Mouse (Mus musculus) MEL (cell line): Measurements from ENCODE around the gene Cntnap1. TPM values are rescaled to one million over a fixed set of nuclear protein-coding genes. Genes with fewer than 3 reads are reported as not detected.
A peak's percentile ranks its signal among the peaks of the same experiment; 100 is the strongest.

ENCODE experiments used
- DNase-seq: peaks from one replicate; pipeline ENCODE4 v3.0.0; 2011; ENCODE audit warnings: low read depth, low spot score
- H3K27ac ChIP-seq: 2 replicates; pipeline ENCODE4 v1.5.1; 2012; ENCODE audit warnings: low read depth, mild to moderate bottlenecking, control low read depth, low read length, moderate library complexity; ENCODE audit not compliant: control insufficient read depth
- H3K27me3 ChIP-seq, 2 experiments: fragments of 150-350 bp in 1 of 2; sonication (generic) in 1 of 2; 2 replicates each; pipeline ENCODE4 v1.6.1; 2012; ENCODE audit warnings: low read length in 2 of 2, mild to moderate bottlenecking in 2 of 2, improper control_type of control experiment in 1 of 2, moderate library complexity in 1 of 2; ENCODE audit not compliant: insufficient read depth in 2 of 2, control insufficient read depth in 1 of 2
- H3K36me3 ChIP-seq, 2 experiments: 2 replicates each; pipeline ENCODE4 v1.6.1; 2012 to 2014; ENCODE audit warnings: low read length in 2 of 2, improper control_type of control experiment in 1 of 2, inconsistent platforms in 1 of 2, mild to moderate bottlenecking in 1 of 2; ENCODE audit not compliant: insufficient read depth in 2 of 2, control insufficient read depth in 1 of 2
- H3K4me1 ChIP-seq, 2 experiments: fragments of 150-350 bp in 1 of 2; sonication (generic) in 1 of 2; 2 replicates each; pipeline ENCODE4 v1.6.1; 2012; ENCODE audit warnings: low read length in 2 of 2, improper control_type of control experiment in 1 of 2, mild to moderate bottlenecking in 1 of 2; ENCODE audit not compliant: insufficient read depth in 2 of 2, control insufficient read depth in 1 of 2
- H3K4me3 ChIP-seq, 2 experiments: fragments of 150-350 bp in 1 of 2; sonication (generic) in 1 of 2; 2 replicates each; pipeline ENCODE4 v1.5.1; 2012; ENCODE audit warnings: low read depth in 2 of 2, low read length in 2 of 2, mild to moderate bottlenecking in 2 of 2, moderate library complexity in 2 of 2, control low read depth in 1 of 2, improper control_type of control experiment in 1 of 2; ENCODE audit not compliant: control insufficient read depth in 1 of 2, insufficient read depth in 1 of 2
- H3K79me2 ChIP-seq: 2 replicates; pipeline ENCODE4 v1.6.1; 2012; ENCODE audit warnings: mild to moderate bottlenecking, low read length, moderate library complexity; ENCODE audit not compliant: control insufficient read depth, poor library complexity, insufficient read depth
- H3K9ac ChIP-seq: 2 replicates; pipeline ENCODE4 v1.6.1; 2012; ENCODE audit warnings: low read depth, mild to moderate bottlenecking, control low read depth, low read length, moderate library complexity; ENCODE audit not compliant: control insufficient read depth, poor library complexity, severe bottlenecking
- H3K9me3 ChIP-seq: fragments of 150-350 bp; sonication (generic); replicated peaks from 2 replicates; pipeline ENCODE4 v1.6.1; 2012; ENCODE audit warnings: mild to moderate bottlenecking, low read length, improper control_type of control experiment, moderate library complexity; ENCODE audit not compliant: insufficient read depth
- BHLHE40 ChIP-seq: IDR thresholded peaks from 2 replicates; pipeline ENCODE4 v1.6.1; 2012; ENCODE audit warnings: low read depth, mild to moderate bottlenecking, inconsistent platforms, low read length, improper control_type of control experiment, borderline replicate concordance
- CHD1 ChIP-seq: IDR thresholded peaks from 2 replicates; pipeline ENCODE4 v1.6.1; 2012; ENCODE audit warnings: low read depth, mild to moderate bottlenecking, inconsistent platforms, low read length, improper control_type of control experiment
- EP300 ChIP-seq, 2 experiments: IDR thresholded peaks; 2 replicates each; pipeline ENCODE4 v1.6.1; 2011; ENCODE audit warnings: improper control_type of control experiment in 2 of 2, low read length in 2 of 2, low read depth in 1 of 2, mild to moderate bottlenecking in 1 of 2
- ETS1 ChIP-seq: IDR thresholded peaks from 2 replicates; pipeline ENCODE4 v1.6.1; 2012; ENCODE audit warnings: low read depth, mild to moderate bottlenecking, inconsistent platforms, low read length, improper control_type of control experiment, moderate library complexity
- GATA1 ChIP-seq: IDR thresholded peaks from 2 replicates; pipeline ENCODE4 v1.6.1; 2011; ENCODE audit warnings: low read depth, low read length, improper control_type of control experiment
- MAFK ChIP-seq: IDR thresholded peaks from 2 replicates; pipeline ENCODE4 v1.6.1; 2011; ENCODE audit warnings: low read depth, mild to moderate bottlenecking, low read length, improper control_type of control experiment, borderline replicate concordance
- MAX ChIP-seq: IDR thresholded peaks from 2 replicates; pipeline ENCODE4 v1.6.1; 2011; ENCODE audit warnings: low read length, improper control_type of control experiment
- MAZ ChIP-seq: IDR thresholded peaks from 2 replicates; pipeline ENCODE4 v1.6.1; 2012; ENCODE audit warnings: low read depth, mild to moderate bottlenecking, inconsistent platforms, low read length, improper control_type of control experiment
- MEF2A ChIP-seq: IDR thresholded peaks from 2 replicates; pipeline ENCODE4 v1.6.1; 2014; ENCODE audit warnings: low read depth, mild to moderate bottlenecking, inconsistent platforms, low read length, improper control_type of control experiment; ENCODE audit not compliant: poor library complexity, insufficient replicate concordance, severe bottlenecking; ENCODE audit errors: extremely low read depth
- MXI1 ChIP-seq: IDR thresholded peaks from 2 replicates; pipeline ENCODE4 v1.6.1; 2011; ENCODE audit warnings: mild to moderate bottlenecking, low read depth, low read length, improper control_type of control experiment
- MYC ChIP-seq: IDR thresholded peaks from 2 replicates; pipeline ENCODE4 v1.6.1; 2011; ENCODE audit warnings: low read depth, mild to moderate bottlenecking, low read length, improper control_type of control experiment, moderate library complexity
- NRF1 ChIP-seq: IDR thresholded peaks from 2 replicates; pipeline ENCODE4 v1.6.1; 2014; ENCODE audit warnings: low read depth, mild to moderate bottlenecking, inconsistent platforms, low read length, improper control_type of control experiment, moderate library complexity; ENCODE audit not compliant: poor library complexity, insufficient read depth, severe bottlenecking
- POLR2AphosphoS2 ChIP-seq: IDR thresholded peaks from 2 replicates; pipeline ENCODE4 v1.6.1; 2011; ENCODE audit warnings: low read length, improper control_type of control experiment
- RCOR1 ChIP-seq: IDR thresholded peaks from 2 replicates; pipeline ENCODE4 v1.6.1; 2012; ENCODE audit warnings: low read depth, mild to moderate bottlenecking, inconsistent platforms, low read length, improper control_type of control experiment
- SIN3A ChIP-seq: IDR thresholded peaks from 2 replicates; pipeline ENCODE4 v1.6.1; 2012; ENCODE audit warnings: low read length, improper control_type of control experiment, inconsistent platforms
- SMC3 ChIP-seq: IDR thresholded peaks from 2 replicates; pipeline ENCODE4 v1.6.1; 2011; ENCODE audit warnings: low read depth, low read length, improper control_type of control experiment
- TAL1 ChIP-seq: IDR thresholded peaks from 2 replicates; pipeline ENCODE4 v1.6.1; 2012; ENCODE audit warnings: mild to moderate bottlenecking, inconsistent platforms, low read length, moderate library complexity, mixed read lengths
- TCF12 ChIP-seq: IDR thresholded peaks from 2 replicates; pipeline ENCODE4 v1.6.1; 2014; ENCODE audit warnings: low read depth, mild to moderate bottlenecking, inconsistent platforms, low read length, improper control_type of control experiment, moderate library complexity
- ZKSCAN1 ChIP-seq: IDR thresholded peaks from 2 replicates; pipeline ENCODE4 v1.6.1; 2012; ENCODE audit warnings: low read depth, mild to moderate bottlenecking, inconsistent platforms, low read length, improper control_type of control experiment, moderate library complexity
- ZMIZ1 ChIP-seq: IDR thresholded peaks from 2 replicates; pipeline ENCODE4 v1.6.1; 2012; ENCODE audit warnings: low read depth, mild to moderate bottlenecking, inconsistent platforms, low read length, improper control_type of control experiment, moderate library complexity
- ZNF384 ChIP-seq: IDR thresholded peaks from 2 replicates; pipeline ENCODE4 v1.6.1; 2012; ENCODE audit warnings: low read depth, mild to moderate bottlenecking, inconsistent platforms, low read length, improper control_type of control experiment
- polyA plus RNA-seq, 2 experiments: library from polyadenylated mRNA; stranded (reverse) in 1 of 2; unstranded in 1 of 2; fragments of >175 nt in 1 of 2; fragments of >200 nt in 1 of 2; gene quantifications; 2 replicates each; pipeline versions ENCODE4 v1.2.1 to v1.2.4; 2012; ENCODE audit warnings: low replicate concordance in 2 of 2, low read depth in 1 of 2; ENCODE audit not compliant: insufficient read length in 2 of 2, insufficient read depth in 1 of 2, missing spikeins in 1 of 2
- total RNA-seq: library from RNA; depleted of rRNA; stranded (reverse); fragments of 300-350 nt; gene quantifications from 2 replicates; pipeline ENCODE4 v1.2.3, GENCODE M21; 2012

The Cntnap1 gene
- total and polyA plus RNA-seq, 3 experiments = 0.01 TPM; not detected in 2

GRCm38 (mm10) chr11:101221306-101221986, 51.1 kb downstream of the Cntnap1 start:
- TF ChIP-seq GATA1 (peak; percentile 93), MYC (peak; percentile 4; the same call in 1 of the 2 replicates), ZKSCAN1 (no peak), RCOR1 (peak; percentile 68), MXI1 (peak; percentile 50; the same call in 1 of the 2 replicates), ZNF384 (peak; percentile 64), TAL1 (peak; percentile 29; the same call in 1 of the 2 replicates), EP300 (IDR thresholded peaks at IDR 0.05; ENCODE audit: low read depth in 1 of 2, low read length in 2 of 2) (peak; percentile 54 to 91), CHD1 (no peak), SMC3 (0 out of 2 replicates have a peak, but pooled peaks have one; percentile 11), SIN3A (peak; percentile 66; the same call in 1 of the 2 replicates), NRF1 (no peak), ZMIZ1 (no peak), MAZ (no peak), ETS1 (peak; percentile 64; the same call in 1 of the 2 replicates), TCF12 (peak; percentile 43)
- TF ChIP-seq, all 39 proteins: peak for 11
- Histone ChIP-seq H3K36me3 (peaks cover 0 to 19% of the 10 kb centered on the region in 2 experiments; a peak in 2 of 4 replicates), H3K9me3 (no peaks in the 10 kb centered on the region), H3K9ac (0 out of 2 replicates have a peak overlapping the region, but pooled peaks have one; percentile 4), H3K27me3 (no peaks in the 10 kb centered on the region), H3K4me1 (peaks cover 9 to 20% of the 10 kb centered on the region in 2 experiments), H3K4me3 (peak overlapping the region in 1 of 2 experiments; percentile 12; a peak in 1 of 4 replicates), H3K79me2 (peaks cover 5% of the 10 kb centered on the region; the same call in 1 of the 2 replicates), H3K27ac (peak overlapping the region; percentile 72)
- DNase-seq = peak; percentile 76

- Histone ChIP-seq H3K79me2 (peaks cover 5% of the 10 kb centered on the region; the same call in 1 of the 2 replicates), H3K27me3 (peaks cover 0 to 2% of the 10 kb centered on the region in 2 experiments; a peak in 1 of 4 replicates), H3K9me3 (no peaks in the 10 kb centered on the region), H3K9ac (no peak overlapping the region), H3K27ac (no peak overlapping the region), H3K4me1 (peaks cover 12 to 23% of the 10 kb centered on the region in 2 experiments), H3K36me3 (peaks cover 0 to 19% of the 10 kb centered on the region in 2 experiments; a peak in 2 of 4 replicates), H3K4me3 (no peak overlapping the region)
- TF ChIP-seq POLR2AphosphoS2 (no peak), ZMIZ1 (no peak), MAFK (no peak), MYC (no peak), MEF2A (no peak), MAX (no peak), BHLHE40 (no peak)
- no peak for DNase-seq
Observed at GRCm38 (mm10) chr11:101224337-101224736, 54.0 kb downstream of the Cntnap1 start.
